Mouse (Mus musculus): ENCODE measurements at regions not wholly inside any gene's neighbourhood (a gene's known extent, or its start where the extent isn't known, plus 50 kb on each side); places are given as distances from the start of the nearest gene placed in this dataset.
"Not testable (repeated sequence)": the region's sequence is repeated elsewhere in the genome, so short reads cannot be mapped to it uniquely, and the experiment has no call there.

GRCm38 (mm10) chr15:90798056-90798455 lies 118.8 kb upstream of the Cpne8 start:
- no peak overlapping the region for H3K4me2 ChIP-seq
- WGBS: 63% methylated on average over 8 of the region's 8 CpGs
- ATAC-seq (replicated peaks): no peak
- H3K27ac ChIP-seq: no peak overlapping the region
- H3K36me3 ChIP-seq (replicated peaks): no peaks in the 10 kb centered on the region
- H3K4me1 ChIP-seq: no peaks in the 10 kb centered on the region
- no peak overlapping the region for H3K4me3 ChIP-seq
- no peaks in the 10 kb centered on the region for H3K27me3 ChIP-seq (replicated peaks)
- no peak overlapping the region for H3K9ac ChIP-seq
- H3K9me3 ChIP-seq: no peaks in the 10 kb centered on the region

GRCm38 (mm10) chr15:90789941-90790340 lies 110.7 kb upstream of the Cpne8 start:
- H3K4me1 ChIP-seq: no peaks in the 10 kb centered on the region
- no peaks in the 10 kb centered on the region for H3K36me3 ChIP-seq (replicated peaks)
- 75% methylated on average over 5 of the region's 5 CpGs for WGBS
- no peak for ATAC-seq (replicated peaks)
- H3K4me3 ChIP-seq: no peak overlapping the region
- no peaks in the 10 kb centered on the region for H3K9me3 ChIP-seq
- H3K27ac ChIP-seq: no peak overlapping the region
- H3K9ac ChIP-seq: no peak overlapping the region
- H3K4me2 ChIP-seq: no peak overlapping the region
- H3K27me3 ChIP-seq (replicated peaks): no peaks in the 10 kb centered on the region

GRCm38 (mm10) chr15:90784741-90785140 lies 105.5 kb upstream of the Cpne8 start:
- Histone ChIP-seq H3K4me3 (no peak overlapping the region), H3K9ac (no peak overlapping the region), H3K36me3 (replicated peaks) (no peaks in the 10 kb centered on the region), H3K4me1 (no peaks in the 10 kb centered on the region), H3K4me2 (no peak overlapping the region), H3K27ac (no peak overlapping the region), H3K27me3 (replicated peaks) (no peaks in the 10 kb centered on the region), H3K9me3 (no peaks in the 10 kb centered on the region)
- 89% methylated on average over 5 of the region's 5 CpGs for WGBS
- ATAC-seq (replicated peaks): no peak

GRCm38 (mm10) chr15:90767521-90767920 lies 88.3 kb upstream of the Cpne8 start:
- Histone ChIP-seq H3K36me3 (replicated peaks) (no peaks in the 10 kb centered on the region), H3K27ac (no peak overlapping the region), H3K4me3 (no peak overlapping the region), H3K9me3 (no peaks in the 10 kb centered on the region), H3K27me3 (replicated peaks) (no peaks in the 10 kb centered on the region), H3K4me1 (no peaks in the 10 kb centered on the region; the same call in 1 of the 2 replicates), H3K4me2 (no peak overlapping the region), H3K9ac (no peak overlapping the region)
- no peak for ATAC-seq (replicated peaks)
- WGBS: 63% methylated on average over 5 of the region's 5 CpGs

GRCm38 (mm10) chr15:90764501-90764900 lies 85.3 kb upstream of the Cpne8 start:
- not testable (repeated sequence) for ATAC-seq (replicated peaks); H3K4me3 ChIP-seq; H3K36me3 ChIP-seq (replicated peaks); H3K9ac ChIP-seq; H3K27me3 ChIP-seq (replicated peaks); H3K9me3 ChIP-seq; H3K27ac ChIP-seq; H3K4me2 ChIP-seq; H3K4me1 ChIP-seq
- over 99% methylated on average over 8 of the region's 17 CpGs for WGBS

GRCm38 (mm10) chr15:90733891-90734290 lies 54.7 kb upstream of the Cpne8 start:
- Histone ChIP-seq H3K4me3 (no peak overlapping the region), H3K9me3 (no peaks in the 10 kb centered on the region), H3K9ac (no peak overlapping the region), H3K4me1 (no peaks in the 10 kb centered on the region), H3K36me3 (replicated peaks) (no peaks in the 10 kb centered on the region), H3K27me3 (replicated peaks) (no peaks in the 10 kb centered on the region), H3K4me2 (no peak overlapping the region), H3K27ac (no peak overlapping the region)
- 87% methylated on average over 7 of the region's 7 CpGs for WGBS
- ATAC-seq (replicated peaks): no peak

Data from midbrain, embryonic 15.5 days (tissue).